Mouse (Mus musculus): ENCODE measurements around the gene Tep1.
A peak's percentile ranks its signal among the peaks of the same experiment; 100 is the strongest.
"Not testable (repeated sequence)": the region's sequence is repeated elsewhere in the genome, so short reads cannot be mapped to it uniquely, and the experiment has no call there.

Gene Tep1

GRCm38 (mm10) chr14:50868656-50869055 lies 1.7 kb downstream of the Tep1 start:
- DNase-seq (ENCODE audit: low spot score in 2 of 2), result no peak

GRCm38 (mm10) chr14:50868211-50868610 lies 2.1 kb downstream of the Tep1 start:
- DNase-seq (ENCODE audit: low spot score in 2 of 2), result no peak

- no peak for DNase-seq (ENCODE audit: low spot score in 2 of 2)
Measured at GRCm38 (mm10) chr14:50866966-50867365, 3.4 kb downstream of the Tep1 start.

- not testable (repeated sequence) for DNase-seq (ENCODE audit: low spot score in 2 of 2)
Measured at GRCm38 (mm10) chr14:50865005-50865404, 5.4 kb downstream of the Tep1 start.

- no peak for DNase-seq (ENCODE audit: low spot score in 2 of 2)
Measured at GRCm38 (mm10) chr14:50862641-50863040, 7.7 kb downstream of the Tep1 start.

GRCm38 (mm10) chr14:50855788-50856187 lies 14.6 kb downstream of the Tep1 start:
- DNase-seq (ENCODE audit: low spot score in 2 of 2), result no peak

GRCm38 (mm10) chr14:50837236-50837635 lies 33.1 kb downstream of the Tep1 start:
- DNase-seq (ENCODE audit: low spot score in 2 of 2), result no peak

GRCm38 (mm10) chr14:50834435-50834834 lies 35.9 kb downstream of the Tep1 start:
- no peak for DNase-seq (ENCODE audit: low spot score in 2 of 2)

GRCm38 (mm10) chr14:50833964-50834363 lies 36.4 kb downstream of the Tep1 start:
- DNase-seq (ENCODE audit: low spot score in 2 of 2), result peak; percentile 15 to 18

- no peak for DNase-seq (ENCODE audit: low spot score in 2 of 2)
Measured at GRCm38 (mm10) chr14:50829878-50830277, 40.5 kb downstream of the Tep1 start.

GRCm38 (mm10) chr14:50826579-50826978 lies 43.8 kb downstream of the Tep1 start:
- DNase-seq (ENCODE audit: low spot score in 2 of 2), result no peak

GRCm38 (mm10) chr14:50824219-50824618 lies 46.1 kb downstream of the Tep1 start:
- no peak for DNase-seq (ENCODE audit: low spot score in 2 of 2)

- DNase-seq (ENCODE audit: low spot score in 2 of 2), result no peak
Measured at GRCm38 (mm10) chr14:50823240-50823639, 47.1 kb downstream of the Tep1 start.

- DNase-seq (ENCODE audit: low spot score in 2 of 2), result no peak
Measured at GRCm38 (mm10) chr14:50813060-50813459, 57.3 kb downstream of the Tep1 start.

GRCm38 (mm10) chr14:50807487-50808072 lies 62.8 kb downstream of the Tep1 start, which contains the start of the genes Ccnb1ip1 and Parp2:
Ccnb1ip1 (minus strand) TSS chr14:50807732.
Parp2 (plus strand) TSS chr14:50807841.
- peak; percentile 93 to 97 for DNase-seq (ENCODE audit: low spot score in 2 of 2)

GRCm38 (mm10) chr14:50806469-50806868 lies 63.9 kb downstream of the Tep1 start:
- not testable (repeated sequence) for DNase-seq (ENCODE audit: low spot score in 2 of 2)

- no peak for DNase-seq (ENCODE audit: low spot score in 2 of 2)
Measured at GRCm38 (mm10) chr14:50804683-50805082, 65.7 kb downstream of the Tep1 start.

- DNase-seq (ENCODE audit: low spot score in 2 of 2), result no peak
Measured at GRCm38 (mm10) chr14:50802843-50803562, 67.4 kb downstream of the Tep1 start.

GRCm38 (mm10) chr14:50802441-50802840 lies 67.9 kb downstream of the Tep1 start:
- no peak for DNase-seq (ENCODE audit: low spot score in 2 of 2)

GRCm38 (mm10) chr14:50799502-50800259 lies 70.7 kb downstream of the Tep1 start:
- peak in 1 of 2 experiments; percentile 20 for DNase-seq (ENCODE audit: low spot score in 2 of 2)

GRCm38 (mm10) chr14:50798512-50798911 lies 71.8 kb downstream of the Tep1 start:
- no peak for DNase-seq (ENCODE audit: low spot score in 2 of 2)

- DNase-seq (ENCODE audit: low spot score in 2 of 2), result no peak
Measured at GRCm38 (mm10) chr14:50796464-50796863, 73.9 kb downstream of the Tep1 start.

- DNase-seq (ENCODE audit: low spot score in 2 of 2), result no peak
Measured at GRCm38 (mm10) chr14:50795965-50796364, 74.4 kb downstream of the Tep1 start.

All from frontal cortex, postnatal 10 days (tissue).